Mouse (Mus musculus) ES-Bruce4 (cell line): ENCODE results near the gene Ryr3.

Experiments used
- CTCF ChIP-seq: IDR thresholded peaks from one replicate; pipeline ENCODE4 v1.8.1; 2011; ENCODE audit warnings: low read depth, low read length
- EP300 ChIP-seq: IDR thresholded peaks from 2 replicates; pipeline ENCODE4 v1.6.1; 2011; ENCODE audit warnings: low read depth, low read length; ENCODE audit not compliant: insufficient read depth
- POLR2A ChIP-seq: IDR thresholded peaks from one replicate; pipeline ENCODE4 v1.8.1; 2011; ENCODE audit warnings: low read length; ENCODE audit not compliant: insufficient read depth

DNA sequence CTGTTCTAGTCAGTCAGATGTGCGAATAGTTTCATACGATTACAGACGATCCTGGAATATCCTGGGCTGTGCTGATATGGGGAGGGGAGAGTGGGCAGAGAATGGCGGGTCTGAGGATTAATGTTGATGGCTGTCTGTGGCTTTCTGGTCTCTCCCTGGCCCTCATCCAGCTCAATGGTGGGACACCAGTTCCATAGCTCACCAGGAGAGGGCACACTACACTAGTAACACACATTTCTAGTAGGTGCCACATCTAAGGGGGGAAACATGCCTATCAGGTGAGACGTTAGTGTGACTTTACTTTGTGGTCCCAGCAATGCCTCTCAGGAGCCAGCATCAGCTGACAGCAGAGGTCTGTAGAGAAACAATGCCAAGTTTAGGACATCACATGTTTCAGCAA is 451.9 kb downstream of the Ryr3 start:
- TF ChIP-seq POLR2A (no peak), CTCF (peak; percentile 47), EP300 (no peak)
